Mouse (Mus musculus) testis, adult 10 weeks (tissue): ENCODE results near the gene Ghrl. TPM values are rescaled to one million over a fixed set of nuclear protein-coding genes. Genes with fewer than 3 reads are reported as not detected.

Source experiments
- polyA plus RNA-seq: library from polyadenylated mRNA; stranded (reverse); fragments of 350-450 nt; fragmentation: Illumina TruSeq; extraction: RNeasy Lipid Tissue Mini Kit (QIAGEN cat#74804); gene quantifications from one replicate; pipeline ENCODE4 v1.2.3, GENCODE M21; 2014; ENCODE audit warnings: low read depth, low replicate concordance

The Ghrl gene
- 19.3 TPM for polyA plus RNA-seq

GRCm38 (mm10) chr6:113719878-113720277 lies at the start of gene Ghrl:
Gene Ghrl, minus strand, starts transcription at chr6:113719880.

GRCm38 (mm10) chr6:113740236-113741217 lies 20.8 kb upstream of the Ghrl start, which contains the start of gene Sec13:
Gene Sec13, minus strand, starts transcription at chr6:113740743.

GRCm38 (mm10) chr6:113696582-113697221 lies 23.0 kb downstream of the Ghrl start, which contains the start of gene Tatdn2:
Gene Tatdn2, plus strand, starts transcription at chr6:113697050.

Other genes with a start within 250 kb of the Ghrl start
- not detected for gene Il17rc, start 248.5 kb downstream of the Ghrl start, polyA plus RNA-seq
- gene Creld1, start 236.6 kb downstream of the Ghrl start, polyA plus RNA-seq = 0.45 TPM
- not detected for gene Prrt3, start 217.9 kb downstream of the Ghrl start, polyA plus RNA-seq
- gene Emc3, start 188.2 kb downstream of the Ghrl start, polyA plus RNA-seq = 58.5 TPM
- 26.5 TPM for gene Fancd2, start 188.2 kb downstream of the Ghrl start, polyA plus RNA-seq
- gene Fancd2os, start 119.2 kb downstream of the Ghrl start, polyA plus RNA-seq = 83.9 TPM
- gene Brk1, start 115.1 kb downstream of the Ghrl start, polyA plus RNA-seq = 27.3 TPM
- gene Vhl, start 95.9 kb downstream of the Ghrl start, polyA plus RNA-seq = 72.8 TPM
- 0.49 TPM for gene Irak2, start 81.4 kb downstream of the Ghrl start, polyA plus RNA-seq
- 15.9 TPM for gene Tatdn2, start 22.8 kb downstream of the Ghrl start, polyA plus RNA-seq
- gene Sec13, start 20.9 kb upstream of the Ghrl start, polyA plus RNA-seq = 26.1 TPM